Mouse (Mus musculus) heart, postnatal 0 days (tissue): Measurements from ENCODE around the gene H2afy. TPM values are rescaled to one million over a fixed set of nuclear protein-coding genes. Genes with fewer than 3 reads are reported as not detected.

Experiments
- ATAC-seq: fragments of 200-750 bp; cut with Nextera tagmentation; 2 replicates; pipeline ENCODE4 v1.8.0; 2017; ENCODE audit warnings: low read depth, moderate number of reproducible peaks, moderate library complexity; ENCODE audit not compliant: insufficient read depth
- DNase-seq: peaks from one replicate; pipeline ENCODE4 v3.0.0-alpha.2; 2016; ENCODE audit warnings: low spot score
- H3K27ac ChIP-seq: fragments of 300-500 bp; sonication (generic); 2 replicates; pipeline ENCODE4 v1.5.1; 2014; ENCODE audit warnings: low read depth, mild to moderate bottlenecking
- H3K27me3 ChIP-seq: fragments of 300-500 bp; sonication (generic); 2 replicates; pipeline ENCODE4 v1.6.1; 2014; ENCODE audit warnings: low read length, mixed read lengths; ENCODE audit not compliant: control insufficient read depth, insufficient read depth
- H3K36me3 ChIP-seq: fragments of 300-500 bp; sonication (generic); replicated peaks from 2 replicates; pipeline ENCODE4 v1.6.1; 2014; ENCODE audit warnings: low read length, mixed read lengths; ENCODE audit not compliant: control insufficient read depth, insufficient read depth
- H3K4me1 ChIP-seq: fragments of 300-500 bp; sonication (generic); 2 replicates; pipeline ENCODE4 v1.6.1; 2014; ENCODE audit warnings: antibody characterized with exemption; ENCODE audit not compliant: control insufficient read depth, insufficient read depth
- H3K4me2 ChIP-seq: fragments of 300-500 bp; sonication (generic); 2 replicates; pipeline ENCODE4 v1.6.1; 2014; ENCODE audit warnings: low read depth, mild to moderate bottlenecking, low read length, moderate library complexity
- H3K4me3 ChIP-seq: fragments of 300-500 bp; sonication (generic); 2 replicates; pipeline ENCODE4 v1.5.1; 2014; ENCODE audit warnings: low read depth, low read length
- H3K9ac ChIP-seq: fragments of 300-500 bp; sonication (generic); replicated peaks from 2 replicates; pipeline ENCODE4 v1.6.1; 2014; ENCODE audit warnings: low read depth, low read length, mixed read lengths
- H3K9me3 ChIP-seq: fragments of 300-500 bp; sonication (generic); replicated peaks from 2 replicates; pipeline ENCODE4 v1.6.1; 2016; ENCODE audit warnings: low read length; ENCODE audit not compliant: control insufficient read depth
- CTCF ChIP-seq: IDR thresholded peaks from 2 replicates; pipeline ENCODE4 v1.5.1; 2016; ENCODE audit warnings: antibody characterized with exemption, control low read depth, low read depth
- EP300 ChIP-seq: IDR thresholded peaks from 2 replicates; pipeline ENCODE4 v1.6.1; 2016; ENCODE audit warnings: antibody characterized with exemption, low read depth
- WGBS: fragments of 180-500 bp; shearing (Covaris S2); extraction: QIAGEN DNeasy Blood & Tissue Kit; methylation state at CpG from one replicate; pipeline ENCODE4 v1.1.7; 2014; 5-methylcytosine and 5-hydroxymethylcytosine counted together
- polyA plus RNA-seq: library from polyadenylated mRNA; unstranded; fragments of >200 nt; fragmentation: Nextera tagmentation; extraction: Ambion mirVana; gene quantifications from 2 replicates; pipeline ENCODE4 v1.2.1, GENCODE M21; 2015
- total RNA-seq: library from RNA; depleted of rRNA; stranded (reverse); fragments of >200 nt; gene quantifications from 2 replicates; pipeline ENCODE4 v1.2.3, GENCODE M21; 2014; ENCODE audit warnings: low replicate concordance

The H2afy gene
- total and polyA plus RNA-seq, 2 experiments from 2014 or later = 45.0 to 61.7 TPM

- ATAC-seq (no peak), DNase-seq (no peak)
- Histone ChIP-seq H3K4me2 (no peak overlapping the region), H3K36me3 (peaks cover 39% of the 10 kb centered on the region), H3K27me3 (no peaks in the 10 kb centered on the region), H3K4me3 (no peak overlapping the region), H3K4me1 (peaks cover 40% of the 10 kb centered on the region), H3K27ac (peak overlapping the region; percentile 85), H3K9me3 (no peaks in the 10 kb centered on the region), H3K9ac (no peak overlapping the region)
- no peak for TF ChIP-seq CTCF
- TF ChIP-seq EP300 = no peak
- 62% methylated on average over 13 of the region's 13 CpGs for WGBS
Measured at GRCm38 (mm10) chr13:56088602-56089001, 47.6 kb downstream of the H2afy start.

GRCm38 (mm10) chr13:56087936-56088335, 48.2 kb downstream of the H2afy start:
- ATAC-seq = peak; percentile 91

GRCm38 (mm10) chr13:56084146-56084905, 51.8 kb downstream of the H2afy start:
- H3K9me3 ChIP-seq = no peaks in the 10 kb centered on the region

More at GRCm38 (mm10) chr13:56087936-56088335, 48.2 kb downstream of the H2afy start:
- Histone ChIP-seq H3K4me1 (peaks cover 33% of the 10 kb centered on the region), H3K9me3 (no peaks in the 10 kb centered on the region), H3K4me2 (no peak overlapping the region), H3K36me3 (peaks cover 45% of the 10 kb centered on the region), H3K27me3 (no peaks in the 10 kb centered on the region), H3K9ac (no peak overlapping the region), H3K4me3 (no peak overlapping the region), H3K27ac (peak overlapping the region; percentile 85)
- WGBS = 28% methylated on average over 19 of the region's 19 CpGs
- DNase-seq = peak; percentile 80
- TF ChIP-seq CTCF (no peak), EP300 (0 out of 2 replicates have a peak, but pooled peaks have one; percentile 33)

GRCm38 (mm10) chr13:56081656-56082055, 54.5 kb downstream of the H2afy start:
- Histone ChIP-seq H3K9me3 (no peaks in the 10 kb centered on the region), H3K4me2 (no peak overlapping the region), H3K9ac (no peak overlapping the region), H3K4me3 (no peak overlapping the region), H3K4me1 (0 out of 2 replicates have a peak, but pooled peaks cover 3% of the 10 kb centered on the region), H3K27ac (no peak overlapping the region), H3K27me3 (no peaks in the 10 kb centered on the region), H3K36me3 (peaks cover 85% of the 10 kb centered on the region)
- no peak for DNase-seq
- ATAC-seq = no peak
- no peak for TF ChIP-seq EP300
- no peak for TF ChIP-seq CTCF
- WGBS = 81% methylated on average over 5 of the region's 5 CpGs

More at GRCm38 (mm10) chr13:56084146-56084905, 51.8 kb downstream of the H2afy start:
- 74% methylated on average over 20 of the region's 20 CpGs for WGBS
- DNase-seq (no peak), ATAC-seq (no peak)
- Histone ChIP-seq H3K9ac (no peak overlapping the region), H3K36me3 (peaks cover 63% of the 10 kb centered on the region), H3K27me3 (no peaks in the 10 kb centered on the region), H3K27ac (no peak overlapping the region), H3K4me3 (no peak overlapping the region), H3K4me1 (peaks cover 20% of the 10 kb centered on the region), H3K4me2 (no peak overlapping the region)
- no peak for TF ChIP-seq EP300
- no peak for TF ChIP-seq CTCF

GRCm38 (mm10) chr13:56079616-56080015, 56.5 kb downstream of the H2afy start:
- WGBS = 89% methylated on average over 2 of the region's 2 CpGs
- no peak overlapping the region for H3K4me3 ChIP-seq
- peaks cover 88% of the 10 kb centered on the region for H3K36me3 ChIP-seq
- no peak for TF ChIP-seq CTCF
- no peak for TF ChIP-seq EP300
- ATAC-seq (no peak), DNase-seq (no peak)
- H3K27me3 ChIP-seq = no peaks in the 10 kb centered on the region
- no peak overlapping the region for H3K4me2 ChIP-seq
- no peaks in the 10 kb centered on the region for H3K9me3 ChIP-seq
- H3K27ac ChIP-seq = no peak overlapping the region
- H3K4me1 ChIP-seq = no peaks in the 10 kb centered on the region
- H3K9ac ChIP-seq = no peak overlapping the region
